Mouse (Mus musculus) thymus, adult 2 months (tissue): ENCODE results near the gene Xrcc1. TPM values are rescaled to one million over a fixed set of nuclear protein-coding genes. Genes with fewer than 3 reads are reported as not detected.

Experiments used
- DNase-seq: peaks from one replicate; pipeline ENCODE4 v3.0.0; 2021
- H3K27ac ChIP-seq: fragments of 200-500 bp; 2 replicates; pipeline ENCODE4 v1.5.1; 2012; ENCODE audit warnings: low read length, control low read depth; ENCODE audit not compliant: control insufficient read depth, insufficient read depth
- H3K27me3 ChIP-seq: fragments of 200-500 bp; 2 replicates; pipeline ENCODE4 v1.6.1; 2012; ENCODE audit warnings: mild to moderate bottlenecking, low read length, moderate library complexity, mixed read lengths; ENCODE audit not compliant: control insufficient read depth, insufficient read depth
- H3K36me3 ChIP-seq: fragments of 200-500 bp; 2 replicates; pipeline ENCODE4 v1.6.1; 2012; ENCODE audit warnings: mild to moderate bottlenecking, low read length, moderate library complexity; ENCODE audit not compliant: control insufficient read depth, insufficient read depth
- H3K4me1 ChIP-seq: fragments of 200-500 bp; replicated peaks from 2 replicates; pipeline ENCODE4 v1.6.1; 2012; ENCODE audit warnings: low read length; ENCODE audit not compliant: control insufficient read depth, insufficient read depth
- H3K4me3 ChIP-seq: fragments of 200-500 bp; 2 replicates; pipeline ENCODE4 v1.5.1; 2012; ENCODE audit warnings: mild to moderate bottlenecking, low read length, control low read depth, moderate library complexity; ENCODE audit not compliant: control insufficient read depth, insufficient read depth
- CTCF ChIP-seq: fragments of 200-500 bp; IDR thresholded peaks from 2 replicates; pipeline ENCODE4 v1.5.1; 2012; ENCODE audit warnings: mild to moderate bottlenecking, control low read depth, low read length, moderate library complexity, borderline replicate concordance; ENCODE audit not compliant: control insufficient read depth, poor library complexity, insufficient read depth; ENCODE audit errors: extremely low read depth
- POLR2A ChIP-seq: fragments of 200-500 bp; IDR thresholded peaks from 2 replicates; pipeline ENCODE4 v1.6.1; 2012; ENCODE audit warnings: mild to moderate bottlenecking, low read length, control low read depth, moderate library complexity; ENCODE audit not compliant: control insufficient read depth, poor library complexity, insufficient read depth; ENCODE audit errors: extremely low read depth
- WGBS: fragments of 180-500 bp; shearing (Covaris S2); methylation state at CpG from one replicate; pipeline ENCODE4 v1.1.7; 2018; 5-methylcytosine and 5-hydroxymethylcytosine counted together
- polyA plus RNA-seq: library from polyadenylated mRNA; depleted of rRNA; stranded (reverse); fragments of >200 nt; gene quantifications from 2 replicates; pipeline ENCODE4 v1.2.3, GENCODE M21; 2012

The Xrcc1 gene
- polyA plus RNA-seq, 1 experiment, result 115 TPM

DNA sequence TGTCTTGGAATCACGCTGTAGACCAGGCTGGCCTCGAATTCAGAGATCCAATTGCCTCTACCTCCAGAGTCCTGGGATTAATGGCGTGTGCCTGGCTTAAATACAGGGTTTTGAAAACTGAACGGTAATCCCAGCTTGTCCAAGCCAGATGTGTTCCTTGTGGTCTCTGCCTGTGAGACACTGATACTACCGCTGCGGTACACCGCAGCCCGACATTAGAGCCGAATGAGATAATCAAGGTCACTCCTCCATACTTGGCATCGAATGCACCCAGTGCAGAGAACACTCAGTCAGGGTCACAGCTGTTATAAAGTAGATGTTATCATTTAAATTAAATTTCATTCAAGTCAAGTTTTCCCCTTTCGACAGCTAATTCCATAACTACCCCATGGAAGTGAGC, 17.2 kb upstream of the Xrcc1 start:
- H3K4me3 ChIP-seq, result no peak overlapping the region
- peaks cover 21% of the 10 kb centered on the region for H3K4me1 ChIP-seq
- no peak for DNase-seq
- no peak for TF ChIP-seq POLR2A
- no peak for TF ChIP-seq CTCF
- peaks cover 4% of the 10 kb centered on the region; the same call in 1 of the 2 replicates for H3K36me3 ChIP-seq
- no peak overlapping the region for H3K27ac ChIP-seq
- WGBS, result 98% methylated on average over 11 of the region's 11 CpGs
- H3K27me3 ChIP-seq, result no peaks in the 10 kb centered on the region

DNA sequence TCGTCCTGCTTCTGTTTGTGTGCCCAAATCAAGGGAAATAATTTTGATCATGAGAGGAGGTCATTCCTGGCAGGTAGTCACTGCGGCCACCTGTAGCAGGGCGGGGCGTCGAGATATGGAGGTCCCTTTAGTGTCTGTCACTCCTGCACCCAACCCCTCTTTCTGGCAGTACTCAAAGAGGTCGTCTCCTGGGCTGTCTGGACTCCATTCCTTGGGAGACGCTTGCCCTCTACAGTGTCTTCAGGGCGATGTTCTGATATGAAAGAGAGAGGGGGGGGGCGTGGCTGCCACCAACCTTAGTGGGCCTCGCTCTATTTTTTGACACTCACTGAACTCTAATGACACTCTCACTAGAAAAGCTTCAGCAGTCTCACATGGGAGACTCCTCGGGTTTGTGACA, 16.5 kb upstream of the Xrcc1 start:
- Histone ChIP-seq H3K36me3 (peaks cover 7% of the 10 kb centered on the region; the same call in 1 of the 2 replicates), H3K27me3 (no peaks in the 10 kb centered on the region), H3K4me1 (peaks cover 21% of the 10 kb centered on the region), H3K27ac (no peak overlapping the region), H3K4me3 (peak overlapping the region; percentile 70)
- DNase-seq, result no peak
- no peak for TF ChIP-seq CTCF
- no peak for TF ChIP-seq POLR2A
- 60% methylated on average over 11 of the region's 11 CpGs for WGBS

DNA sequence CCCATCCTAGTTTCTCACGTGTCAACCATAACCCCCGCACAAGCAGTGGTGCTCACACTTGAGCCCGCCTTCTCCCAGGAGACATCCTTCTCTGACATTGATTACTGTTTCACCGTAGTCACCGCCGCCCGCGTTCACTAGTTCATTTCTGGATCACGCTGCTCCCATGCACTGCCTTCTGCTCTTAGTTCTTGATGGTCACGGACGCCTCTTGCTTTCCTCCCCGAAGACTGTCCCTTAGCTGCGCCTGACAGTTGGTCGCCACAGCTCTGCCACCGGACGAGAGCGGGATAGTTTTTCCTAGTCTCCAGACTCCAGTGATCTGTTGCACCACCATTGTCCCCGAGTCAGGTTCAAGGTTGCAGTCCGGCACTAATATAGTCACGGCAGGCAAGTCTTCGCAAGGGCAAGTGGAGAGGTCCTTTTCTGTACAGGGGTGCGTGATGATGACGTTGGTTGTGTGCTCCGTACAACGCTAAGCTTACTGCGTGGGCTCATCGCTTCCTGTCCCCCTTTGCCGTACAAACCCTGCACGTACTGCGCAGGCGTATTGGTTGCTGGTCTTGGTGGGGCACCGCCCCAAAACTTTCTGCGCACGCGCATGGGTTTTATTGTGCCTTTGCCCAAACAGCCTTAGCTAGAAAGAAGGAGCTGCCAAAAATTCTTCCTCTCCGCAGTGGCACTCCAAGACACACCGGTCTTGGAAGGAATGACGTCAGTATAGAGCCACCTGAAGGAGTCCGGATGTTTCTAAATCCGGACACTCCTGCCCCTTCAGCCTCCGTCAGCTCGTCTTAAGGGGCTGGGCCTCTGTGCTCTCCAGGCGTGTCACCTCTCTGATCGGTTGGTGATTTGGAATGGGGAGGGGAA, 15.8 kb upstream of the Xrcc1 start, which contains the start of gene Irgq:
Irgq (plus strand) TSS at position 628 of the 870 bp plus-strand sequence.
- TF ChIP-seq CTCF (peak; percentile 11; the same call in 1 of the 2 replicates), POLR2A (0 out of 2 replicates have a peak, but pooled peaks have one; percentile 56)

DNA sequence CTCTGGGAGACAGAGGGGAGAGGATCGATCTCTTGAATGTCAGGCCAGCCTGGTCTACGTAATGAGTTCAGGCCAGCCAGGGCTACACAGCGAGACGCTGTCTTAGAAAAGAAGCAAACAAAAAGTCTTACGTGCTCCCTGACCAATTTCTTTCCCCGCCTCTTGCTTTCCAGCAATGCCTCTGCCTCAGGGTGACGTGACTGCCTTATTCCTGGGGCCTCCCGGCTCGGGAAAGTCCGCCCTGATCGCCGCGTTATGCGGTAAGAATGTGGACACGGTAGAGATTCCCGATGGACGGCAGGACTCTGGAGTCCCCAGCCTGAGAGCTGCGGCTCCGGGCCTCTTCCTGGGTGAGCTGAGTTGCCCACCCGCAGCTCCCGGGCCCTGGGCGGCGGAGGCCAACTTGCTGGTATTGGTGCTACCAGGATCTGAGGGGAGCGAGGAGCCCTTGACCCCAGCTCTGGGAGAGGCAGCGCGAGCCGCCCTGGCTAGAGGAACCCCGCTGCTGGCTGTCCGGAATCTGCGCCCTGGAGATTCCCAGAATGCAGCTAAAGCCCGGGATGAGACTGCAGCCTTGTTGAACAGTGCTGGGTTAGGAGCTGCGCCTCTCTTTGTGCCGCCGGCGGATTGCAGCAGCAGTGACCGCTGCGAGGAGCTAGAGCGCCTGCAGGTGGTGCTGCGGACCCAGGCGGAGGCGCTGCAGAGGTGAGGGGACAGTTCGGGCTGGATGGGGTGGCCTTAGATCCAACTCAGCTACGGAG, 14.7 kb upstream of the Xrcc1 start:
- Histone ChIP-seq H3K27ac (peak overlapping the region; percentile 4; the same call in 1 of the 2 replicates), H3K4me1 (peaks cover 21% of the 10 kb centered on the region), H3K27me3 (no peaks in the 10 kb centered on the region), H3K36me3 (peaks cover 7% of the 10 kb centered on the region; the same call in 1 of the 2 replicates), H3K4me3 (peak overlapping the region; percentile 70)
- peak; percentile 76 for DNase-seq
- TF ChIP-seq POLR2A, result peak; percentile 38; the same call in 1 of the 2 replicates
- peak; percentile 70; the same call in 1 of the 2 replicates for TF ChIP-seq CTCF
- WGBS, result 3% methylated on average over 43 of the region's 43 CpGs

More for the DNA sequence above, 15.8 kb upstream of the Xrcc1 start, which contains the start of gene Irgq:
- Histone ChIP-seq H3K4me1 (peaks cover 21% of the 10 kb centered on the region), H3K4me3 (peak within 1 kb of the TSS; percentile 70), H3K27ac (peak within 1 kb of the TSS; percentile 54; the same call in 1 of the 2 replicates), H3K27me3 (no peaks in the 10 kb centered on the region), H3K36me3 (peaks cover 7% of the 10 kb centered on the region; the same call in 1 of the 2 replicates)
- peak; percentile 97 for DNase-seq
- WGBS, result under 1% methylated on average over 44 of the region's 44 CpGs

DNA sequence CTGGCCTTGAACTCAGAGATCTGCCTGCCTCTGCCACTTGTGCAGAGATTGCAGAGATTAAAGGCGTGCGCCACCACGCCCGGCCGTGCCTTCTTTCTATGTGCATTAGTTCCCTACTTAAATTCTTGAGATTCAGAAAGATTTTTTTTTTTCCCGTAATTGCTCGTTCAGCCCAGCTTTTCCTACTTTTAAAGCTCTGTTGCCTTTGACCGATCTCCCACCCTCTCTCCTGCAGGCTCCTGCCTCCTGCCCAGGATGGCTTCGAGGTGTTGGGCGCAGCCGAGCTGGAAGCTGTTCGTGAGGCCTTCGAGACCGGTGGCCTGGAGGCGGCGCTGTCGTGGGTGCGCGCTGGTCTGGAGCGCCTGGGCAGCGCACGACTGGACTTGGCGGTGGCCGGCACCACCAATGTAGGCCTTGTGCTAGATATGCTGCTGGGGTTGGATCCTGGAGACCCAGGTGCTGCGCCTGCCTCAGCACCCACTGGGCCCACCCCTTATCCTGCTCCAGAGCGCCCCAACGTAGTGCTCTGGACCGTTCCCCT, 13.0 kb upstream of the Xrcc1 start:
- over 99% methylated on average over 28 of the region's 28 CpGs for whole genome bisulfite sequencing
- no peak for DNase-seq
- Histone ChIP-seq H3K27ac (no peak overlapping the region), H3K36me3 (peaks cover 7% of the 10 kb centered on the region; the same call in 1 of the 2 replicates), H3K27me3 (no peaks in the 10 kb centered on the region), H3K4me1 (peaks cover 21% of the 10 kb centered on the region), H3K4me3 (no peak overlapping the region)
- TF ChIP-seq CTCF (no peak), POLR2A (no peak)

DNA sequence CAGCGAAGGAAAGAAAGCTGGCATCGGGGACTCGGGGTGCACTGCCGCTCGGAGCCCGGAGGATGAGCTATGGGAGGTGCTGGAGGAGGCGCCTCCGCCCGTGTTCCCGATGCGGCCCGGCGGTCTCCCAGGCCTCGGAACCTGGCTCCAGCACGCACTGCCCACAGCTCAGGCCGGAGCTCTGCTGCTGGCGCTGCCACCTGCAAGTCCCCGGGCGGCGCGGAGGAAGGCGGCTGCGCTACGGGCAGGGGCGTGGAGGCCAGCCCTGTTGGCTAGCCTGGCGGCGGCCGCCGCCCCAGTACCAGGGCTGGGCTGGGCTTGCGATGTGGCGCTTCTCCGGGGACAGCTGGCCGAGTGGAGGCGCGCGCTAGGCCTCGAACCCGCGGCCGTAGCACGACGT, 12.3 kb upstream of the Xrcc1 start:
- H3K4me1 ChIP-seq, result peaks cover 21% of the 10 kb centered on the region
- H3K27me3 ChIP-seq, result no peaks in the 10 kb centered on the region
- H3K36me3 ChIP-seq, result peaks cover 7% of the 10 kb centered on the region; the same call in 1 of the 2 replicates
- TF ChIP-seq CTCF (no peak), POLR2A (no peak)
- 96% methylated on average over 42 of the region's 42 CpGs for WGBS
- no peak for DNase-seq
- H3K27ac ChIP-seq, result no peak overlapping the region
- no peak overlapping the region for H3K4me3 ChIP-seq
